Mouse (Mus musculus): Measurements from ENCODE around the gene Krtap5-3.

DNA sequence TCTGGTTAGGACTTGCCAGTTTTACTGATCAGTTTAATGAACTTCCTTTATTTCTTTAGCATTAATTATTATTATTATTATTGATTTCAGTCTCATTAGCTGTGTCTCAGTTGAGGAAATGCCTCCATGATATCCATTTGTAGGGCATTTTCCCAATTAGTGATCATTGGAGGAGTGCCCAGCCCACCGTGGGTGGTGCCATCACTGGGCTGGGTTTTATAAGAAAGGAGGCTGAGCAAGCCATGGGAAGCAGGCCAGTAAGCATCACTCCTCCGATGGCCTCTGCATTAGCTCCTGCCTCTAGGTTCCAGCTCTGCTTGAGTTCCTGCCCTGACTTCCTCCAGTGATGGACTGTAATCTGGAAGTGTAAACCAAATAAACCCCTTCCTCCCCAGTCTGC, 13.0 kb upstream of the Krtap5-3 start:
- no peak for TF ChIP-seq CTCF (IDR thresholded peaks at IDR 0.05; ENCODE audit: low read depth)
- TF ChIP-seq EP300 (IDR thresholded peaks at IDR 0.05; ENCODE audit: low read depth): no peak
